Mouse (Mus musculus): Measurements from ENCODE around the gene Capza2.

Capza2 gene

GRCm38 (mm10) chr6:17705973-17706372, 69.9 kb downstream of the Capza2 start:
- no peak for DNase-seq (ENCODE audit: low read depth, low spot score)

Measured in ZHBTc4 (cell line).